8 mouse cellular contexts compared by ENCODE assay signal in genomic region chr3:20520738-20521137, GRCm38 (mm10).
DNase-seq lines count a peak whose midpoint lies in the region; ATAC-seq and TF ChIP-seq lines count a peak whose summit lies in the region.

No protein-coding gene starts in this region.

- no peaks in the 10 kb centered on the region for H3K27me3 ChIP-seq in heart, adult 2 months (ENCODE audit: control insufficient read depth, insufficient read depth, low read length)
- H3K27me3 ChIP-seq in midbrain, embryonic 11.5 days (ENCODE audit: control insufficient read depth, insufficient read depth, low read length): no peaks in the 10 kb centered on the region
- no peaks in the 10 kb centered on the region for H3K27me3 ChIP-seq in midbrain, embryonic 16.5 days (ENCODE audit: control insufficient read depth, insufficient read depth, low read depth, low read length)

- intact Hi-C loops in heart, adult 2 months (cut with DNase I): no loop called here

- no peak overlapping the region for H3K9ac ChIP-seq in heart, adult 2 months (ENCODE audit: low read depth, low read length)
- no peak overlapping the region for H3K9ac ChIP-seq in midbrain, embryonic 11.5 days (ENCODE audit: low read length)
- H3K9ac ChIP-seq in midbrain, embryonic 16.5 days (ENCODE audit: low read depth, low read length): no peak overlapping the region

- H3K27ac ChIP-seq in heart, adult 2 months: no peak overlapping the region
- H3K27ac ChIP-seq in midbrain, embryonic 11.5 days (ENCODE audit: low read depth, low read length): no peak overlapping the region
- H3K27ac ChIP-seq in midbrain, embryonic 16.5 days (ENCODE audit: low read length): no peak overlapping the region

- no peak for DNase-seq in heart, adult 2 months
- DNase-seq in heart, adult 11 months: no peak
- DNase-seq in midbrain, embryonic 11.5 days (ENCODE audit: low spot score, missing footprints): peak; percentile 91
- peak; percentile 21 to 35 for DNase-seq in adrenal gland, postnatal 36 days
- peak; percentile 1 to 44 for DNase-seq in kidney, postnatal 36 days
- no peak for DNase-seq in frontal cortex, postnatal 14 days (ENCODE audit: low spot score in 2 of 2)

- no peak for TF ChIP-seq EP300 in heart, adult 2 months (IDR thresholded peaks at IDR 0.05; ENCODE audit: insufficient read depth, low read depth, low read length)

- H3K79me2 ChIP-seq in heart, adult 2 months (replicated peaks; ENCODE audit: control insufficient read depth, insufficient read depth, low read length): no peaks in the 10 kb centered on the region

- TF ChIP-seq POLR2A in heart, adult 2 months (IDR thresholded peaks at IDR 0.05; ENCODE audit: insufficient read depth, low read depth, low read length): no peak

- H3K4me3 ChIP-seq in heart, adult 2 months: no peak overlapping the region
- H3K4me3 ChIP-seq in midbrain, embryonic 11.5 days (ENCODE audit: low read depth, low read length): no peak overlapping the region
- H3K4me3 ChIP-seq in midbrain, embryonic 16.5 days (ENCODE audit: low read depth, low read length): no peak overlapping the region

- no peaks in the 10 kb centered on the region for H3K36me3 ChIP-seq in heart, adult 2 months (ENCODE audit: control insufficient read depth, insufficient read depth, low read length)
- no peaks in the 10 kb centered on the region for H3K36me3 ChIP-seq in midbrain, embryonic 11.5 days (ENCODE audit: control insufficient read depth, insufficient read depth, low read length)
- no peaks in the 10 kb centered on the region for H3K36me3 ChIP-seq in midbrain, embryonic 16.5 days (ENCODE audit: control insufficient read depth, insufficient read depth, low read length)

- ATAC-seq in midbrain, embryonic 11.5 days (ENCODE audit: low FRiP score): peak; percentile 40; the same call in 1 of the 2 replicates
- no peak for ATAC-seq in midbrain, embryonic 16.5 days
- no peak for ATAC-seq in erythroid progenitor cell, adult 5-6 weeks (replicated peaks; ENCODE audit: low FRiP score, poor library complexity, severe bottlenecking)

- no peaks in the 10 kb centered on the region for H3K4me1 ChIP-seq in heart, adult 2 months (ENCODE audit: control insufficient read depth, insufficient read depth, low read length)
- no peaks in the 10 kb centered on the region for H3K4me1 ChIP-seq in midbrain, embryonic 11.5 days (ENCODE audit: control insufficient read depth, insufficient read depth, low read length)
- H3K4me1 ChIP-seq in midbrain, embryonic 16.5 days (ENCODE audit: control insufficient read depth, insufficient read depth, low read length): no peaks in the 10 kb centered on the region

- 45% methylated on average over 6 of the region's 6 CpGs for WGBS in heart, adult 2 months
- WGBS in midbrain, embryonic 11.5 days: 66% methylated on average over 6 of the region's 6 CpGs
- 60% methylated on average over 6 of the region's 6 CpGs for WGBS in midbrain, embryonic 16.5 days

- H3K4me2 ChIP-seq in midbrain, embryonic 11.5 days: no peak overlapping the region
- no peak overlapping the region for H3K4me2 ChIP-seq in midbrain, embryonic 16.5 days (ENCODE audit: low read length)

- peak; percentile 73 for TF ChIP-seq CTCF in heart, adult 2 months (IDR thresholded peaks at IDR 0.05)

- no peaks in the 10 kb centered on the region for H3K9me3 ChIP-seq in midbrain, embryonic 11.5 days (ENCODE audit: control insufficient read depth, low read length)
- no peaks in the 10 kb centered on the region for H3K9me3 ChIP-seq in midbrain, embryonic 16.5 days (replicated peaks; ENCODE audit: control insufficient read depth, low read length, poor library complexity, severe bottlenecking)

Comparison
In these comparisons a context has a peak if more than half of its experiments do, and no peak if none do; other contexts are left out.
1. DNase-seq: peak in midbrain, embryonic 11.5 days (single experiment), adrenal gland, postnatal 36 days (2 of 2) and kidney, postnatal 36 days (2 of 2); none in heart, adult 2 months (0 of 2), heart, adult 11 months (single experiment) and frontal cortex, postnatal 14 days (0 of 2).